Mouse (Mus musculus) liver, adult 2 months (tissue): Measurements from ENCODE around the gene Tlcd2. TPM values are rescaled to one million over a fixed set of nuclear protein-coding genes. Genes with fewer than 3 reads are reported as not detected.
A peak's percentile ranks its signal among the peaks of the same experiment; 100 is the strongest.

ENCODE experiments used
- DNase-seq: peaks from one replicate; pipeline ENCODE4 v3.0.0-alpha.2; 2011; ENCODE audit warnings: low read depth, low spot score; ENCODE audit errors: extremely low read depth
- H3K27ac ChIP-seq: fragments of 200-500 bp; replicated peaks from 2 replicates; pipeline ENCODE4 v1.5.1; 2012; ENCODE audit warnings: low read depth, mild to moderate bottlenecking, control low read depth, inconsistent platforms, low read length; ENCODE audit not compliant: insufficient read depth
- H3K27me3 ChIP-seq: fragments of 200-500 bp; 2 replicates; pipeline ENCODE4 v1.6.1; 2012; ENCODE audit warnings: mild to moderate bottlenecking, moderate library complexity, low read length, inconsistent platforms; ENCODE audit not compliant: control insufficient read depth, insufficient read depth
- H3K36me3 ChIP-seq: fragments of 200-500 bp; 2 replicates; pipeline ENCODE4 v1.6.1; 2012; ENCODE audit warnings: low read length, inconsistent platforms; ENCODE audit not compliant: control insufficient read depth, insufficient read depth
- H3K4me1 ChIP-seq: fragments of 200-500 bp; 2 replicates; pipeline ENCODE4 v1.6.1; 2011; ENCODE audit warnings: low read length; ENCODE audit not compliant: control insufficient read depth, insufficient read depth
- H3K4me3 ChIP-seq: fragments of 200-500 bp; 2 replicates; pipeline ENCODE4 v1.5.1; 2011; ENCODE audit warnings: low read depth, mild to moderate bottlenecking, control low read depth, low read length, moderate library complexity; ENCODE audit not compliant: insufficient read depth
- H3K79me2 ChIP-seq: fragments of 200-500 bp; 2 replicates; pipeline ENCODE4 v1.6.1; 2012; ENCODE audit warnings: inconsistent platforms, mild to moderate bottlenecking, low read length, moderate library complexity; ENCODE audit not compliant: control insufficient read depth, insufficient read depth
- H3K9ac ChIP-seq: fragments of 200-500 bp; 2 replicates; pipeline ENCODE4 v1.6.1; 2012; ENCODE audit warnings: low read depth, mild to moderate bottlenecking, control low read depth, inconsistent platforms, low read length
- CTCF ChIP-seq: fragments of 200-500 bp; IDR thresholded peaks from 2 replicates; pipeline ENCODE4 v1.5.1; 2011; ENCODE audit warnings: low read depth, low read length, control low read depth
- POLR2A ChIP-seq: fragments of 200-500 bp; IDR thresholded peaks from 2 replicates; pipeline ENCODE4 v1.6.1; 2011; ENCODE audit warnings: low read length, control low read depth; ENCODE audit not compliant: insufficient read depth; ENCODE audit errors: extremely low read depth
- WGBS: fragments of 180-500 bp; shearing (Covaris S2); methylation state at CpG from one replicate; pipeline ENCODE4 v1.1.7; 2018; 5-methylcytosine and 5-hydroxymethylcytosine counted together
- polyA plus RNA-seq: library from polyadenylated mRNA; depleted of rRNA; stranded (reverse); fragments of >200 nt; gene quantifications from 2 replicates; pipeline ENCODE4 v1.2.3, GENCODE M21; 2012
- total RNA-seq: library from RNA; depleted of rRNA; stranded (reverse); fragments of >200 nt; gene quantifications from 2 replicates; pipeline ENCODE4 v1.2.3, GENCODE M21; 2014

The Tlcd2 gene
- total and polyA plus RNA-seq, 2 experiments: 237 to 238 TPM

- Histone ChIP-seq H3K4me3 (peak overlapping the region; percentile 25; the same call in 1 of the 2 replicates), H3K9ac (peak overlapping the region; percentile 28)
Measured at GRCm38 (mm10) chr11:75459751-75460102, 1.8 kb upstream of the Tlcd2 start.

GRCm38 (mm10) chr11:75460103-75460843 is 1.2 kb upstream of the Tlcd2 start:
- Histone ChIP-seq H3K36me3 (peaks cover 17% of the 10 kb centered on the region), H3K27ac (peak overlapping the region; percentile 99), H3K9ac (peak overlapping the region; percentile 79), H3K27me3 (no peaks in the 10 kb centered on the region), H3K4me1 (peaks cover 37% of the 10 kb centered on the region), H3K4me3 (peak overlapping the region; percentile 43), H3K79me2 (peaks cover 4% of the 10 kb centered on the region; the same call in 1 of the 2 replicates)
- peak; percentile 95 for DNase-seq
- WGBS: 5% methylated on average over 19 of the region's 19 CpGs
- TF ChIP-seq CTCF: no peak
- 0 out of 2 replicates have a peak, but pooled peaks have one; percentile 32 for TF ChIP-seq POLR2A

More at GRCm38 (mm10) chr11:75459751-75460102, 1.8 kb upstream of the Tlcd2 start:
- Histone ChIP-seq H3K4me1 (peaks cover 38% of the 10 kb centered on the region), H3K27ac (peak overlapping the region; percentile 99), H3K79me2 (peaks cover 4% of the 10 kb centered on the region; the same call in 1 of the 2 replicates), H3K27me3 (no peaks in the 10 kb centered on the region), H3K36me3 (peaks cover 11% of the 10 kb centered on the region)
- WGBS: 20% methylated on average over 5 of the region's 5 CpGs
- TF ChIP-seq POLR2A (no peak), CTCF (no peak)
- DNase-seq: no peak

GRCm38 (mm10) chr11:75461743-75462252 is 283 bp downstream of the Tlcd2 start:
- Histone ChIP-seq H3K79me2 (peaks cover 4% of the 10 kb centered on the region; the same call in 1 of the 2 replicates), H3K4me1 (peaks cover 36% of the 10 kb centered on the region), H3K36me3 (peaks cover 25% of the 10 kb centered on the region), H3K27ac (peak overlapping the region; percentile 97), H3K9ac (peak overlapping the region; percentile 87), H3K27me3 (no peaks in the 10 kb centered on the region), H3K4me3 (peak overlapping the region; percentile 91)
- under 1% methylated on average over 29 of the region's 30 CpGs for WGBS
- TF ChIP-seq POLR2A (peak; percentile 40; the same call in 1 of the 2 replicates), CTCF (no peak)
- DNase-seq: no peak

DNA sequence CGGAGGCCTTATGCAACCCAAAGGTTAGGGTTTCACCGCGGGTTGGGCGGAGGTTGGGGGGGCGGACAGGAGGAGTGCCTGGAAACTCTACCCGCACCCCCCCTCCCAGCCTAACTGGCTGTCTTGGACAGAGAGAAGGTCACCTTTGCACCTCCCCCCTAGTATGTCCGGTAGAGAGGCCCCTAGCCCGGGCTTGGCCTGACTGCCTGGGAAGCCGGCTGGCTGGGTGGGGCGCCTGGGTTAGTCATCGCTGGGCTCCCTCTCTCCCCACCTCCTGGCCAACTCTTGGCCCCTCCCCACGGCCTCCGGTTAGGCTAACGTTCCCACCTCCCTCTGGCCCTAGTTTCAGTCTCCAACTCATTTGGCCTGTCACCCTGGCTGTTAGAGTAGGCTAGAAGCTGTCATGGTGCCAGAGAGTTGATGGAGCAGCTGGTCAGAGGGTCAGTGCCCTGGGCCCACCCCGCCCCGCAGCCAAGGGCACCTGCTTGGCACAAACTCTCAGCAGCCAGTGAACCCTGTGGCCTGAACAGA is 803 bp downstream of the Tlcd2 start:
- Histone ChIP-seq H3K4me3 (peak overlapping the region; percentile 91), H3K79me2 (peaks cover 4% of the 10 kb centered on the region; the same call in 1 of the 2 replicates), H3K27me3 (no peaks in the 10 kb centered on the region), H3K9ac (peak overlapping the region; percentile 87), H3K27ac (peak overlapping the region; percentile 97), H3K4me1 (peaks cover 36% of the 10 kb centered on the region), H3K36me3 (peaks cover 25% of the 10 kb centered on the region)
- TF ChIP-seq POLR2A: no peak
- TF ChIP-seq CTCF: no peak
- 1% methylated on average over 15 of the region's 16 CpGs for WGBS
- DNase-seq: peak; percentile 99

GRCm38 (mm10) chr11:75462865-75463336 is 1.4 kb downstream of the Tlcd2 start:
- Histone ChIP-seq H3K4me1 (peaks cover 35% of the 10 kb centered on the region), H3K27me3 (no peaks in the 10 kb centered on the region), H3K27ac (peak overlapping the region; percentile 97), H3K9ac (peak overlapping the region; percentile 87), H3K79me2 (peaks cover 4% of the 10 kb centered on the region; the same call in 1 of the 2 replicates), H3K4me3 (peak overlapping the region; percentile 91), H3K36me3 (peaks cover 25% of the 10 kb centered on the region)
- TF ChIP-seq CTCF: no peak
- TF ChIP-seq POLR2A: peak; percentile 34; the same call in 1 of the 2 replicates
- under 1% methylated on average over 9 of the region's 9 CpGs for WGBS
- peak; percentile 91 for DNase-seq
